Mouse (Mus musculus): ENCODE measurements at regions not wholly inside any gene's neighbourhood (a gene's known extent, or its start where the extent isn't known, plus 50 kb on each side); places are given as distances from the start of the nearest gene placed in this dataset.

GRCm38 (mm10) chr9:61682316-61682715 lies 232.0 kb downstream of the Rplp1 start:
- ATAC-seq (ENCODE audit: insufficient read depth, low read depth) = no peak
- 57% methylated on average over 4 of the region's 4 CpGs for WGBS

GRCm38 (mm10) chr9:61681406-61681805 lies 232.9 kb downstream of the Rplp1 start:
- ATAC-seq (ENCODE audit: insufficient read depth, low read depth) = no peak
- DNase-seq (ENCODE audit: low spot score) = no peak
- Histone ChIP-seq H3K36me3 (replicated peaks; ENCODE audit: control insufficient read depth, insufficient read depth, low read length) (no peaks in the 10 kb centered on the region), H3K4me3 (ENCODE audit: low read depth, low read length) (no peak overlapping the region), H3K9me3 (replicated peaks; ENCODE audit: control insufficient read depth, low read length) (no peaks in the 10 kb centered on the region), H3K27me3 (ENCODE audit: control insufficient read depth, insufficient read depth, low read length) (peaks cover 24% of the 10 kb centered on the region; the same call in 1 of the 2 replicates), H3K4me2 (ENCODE audit: low read depth, low read length) (no peak overlapping the region), H3K4me1 (ENCODE audit: control insufficient read depth, insufficient read depth) (no peaks in the 10 kb centered on the region), H3K9ac (replicated peaks; ENCODE audit: low read depth, low read length) (no peak overlapping the region), H3K27ac (ENCODE audit: low read depth) (no peak overlapping the region)
- TF ChIP-seq EP300 (IDR thresholded peaks at IDR 0.05; ENCODE audit: low read depth) = no peak
- no peak for TF ChIP-seq CTCF (IDR thresholded peaks at IDR 0.05; ENCODE audit: low read depth)
- 57% methylated on average over 5 of the region's 5 CpGs for WGBS

More at GRCm38 (mm10) chr9:61682316-61682715, 232.0 kb downstream of the Rplp1 start:
- H3K9ac ChIP-seq (replicated peaks; ENCODE audit: low read depth, low read length) = no peak overlapping the region
- H3K27me3 ChIP-seq (ENCODE audit: control insufficient read depth, insufficient read depth, low read length) = peaks cover 24% of the 10 kb centered on the region; the same call in 1 of the 2 replicates
- no peaks in the 10 kb centered on the region for H3K4me1 ChIP-seq (ENCODE audit: control insufficient read depth, insufficient read depth)
- TF ChIP-seq CTCF (IDR thresholded peaks at IDR 0.05; ENCODE audit: low read depth) (no peak), EP300 (IDR thresholded peaks at IDR 0.05; ENCODE audit: low read depth) (no peak)
- no peak overlapping the region for H3K4me3 ChIP-seq (ENCODE audit: low read depth, low read length)
- H3K9me3 ChIP-seq (replicated peaks; ENCODE audit: control insufficient read depth, low read length) = no peaks in the 10 kb centered on the region
- no peak overlapping the region for H3K4me2 ChIP-seq (ENCODE audit: low read depth, low read length)
- H3K27ac ChIP-seq (ENCODE audit: low read depth) = no peak overlapping the region
- no peaks in the 10 kb centered on the region for H3K36me3 ChIP-seq (replicated peaks; ENCODE audit: control insufficient read depth, insufficient read depth, low read length)
- no peak for DNase-seq (ENCODE audit: low spot score)

- WGBS = 41% methylated on average over 6 of the region's 6 CpGs
- no peak for DNase-seq (ENCODE audit: low spot score)
- Histone ChIP-seq H3K27me3 (ENCODE audit: control insufficient read depth, insufficient read depth, low read length) (peaks cover 23% of the 10 kb centered on the region), H3K4me2 (ENCODE audit: low read depth, low read length) (no peak overlapping the region), H3K27ac (ENCODE audit: low read depth) (no peak overlapping the region), H3K36me3 (replicated peaks; ENCODE audit: control insufficient read depth, insufficient read depth, low read length) (no peaks in the 10 kb centered on the region), H3K9me3 (replicated peaks; ENCODE audit: control insufficient read depth, low read length) (no peaks in the 10 kb centered on the region), H3K4me1 (ENCODE audit: control insufficient read depth, insufficient read depth) (no peaks in the 10 kb centered on the region), H3K9ac (replicated peaks; ENCODE audit: low read depth, low read length) (no peak overlapping the region), H3K4me3 (ENCODE audit: low read depth, low read length) (no peak overlapping the region)
- ATAC-seq (ENCODE audit: insufficient read depth, low read depth) = no peak
- TF ChIP-seq CTCF (IDR thresholded peaks at IDR 0.05; ENCODE audit: low read depth) (no peak), EP300 (IDR thresholded peaks at IDR 0.05; ENCODE audit: low read depth) (no peak)
Observed at GRCm38 (mm10) chr9:61680911-61681311, 233.4 kb downstream of the Rplp1 start.

GRCm38 (mm10) chr9:61679686-61680085 lies 234.7 kb downstream of the Rplp1 start:
- no peak overlapping the region for H3K4me3 ChIP-seq (ENCODE audit: low read depth, low read length)
- 78% methylated on average over 6 of the region's 6 CpGs for WGBS
- H3K27ac ChIP-seq (ENCODE audit: low read depth) = no peak overlapping the region
- H3K27me3 ChIP-seq (ENCODE audit: control insufficient read depth, insufficient read depth, low read length) = peaks cover 25% of the 10 kb centered on the region
- no peak overlapping the region for H3K4me2 ChIP-seq (ENCODE audit: low read depth, low read length)
- no peaks in the 10 kb centered on the region for H3K4me1 ChIP-seq (ENCODE audit: control insufficient read depth, insufficient read depth)
- TF ChIP-seq CTCF (IDR thresholded peaks at IDR 0.05; ENCODE audit: low read depth) (no peak), EP300 (IDR thresholded peaks at IDR 0.05; ENCODE audit: low read depth) (no peak)
- H3K9ac ChIP-seq (replicated peaks; ENCODE audit: low read depth, low read length) = no peak overlapping the region
- no peaks in the 10 kb centered on the region for H3K9me3 ChIP-seq (replicated peaks; ENCODE audit: control insufficient read depth, low read length)
- DNase-seq (ENCODE audit: low spot score) (no peak), ATAC-seq (ENCODE audit: insufficient read depth, low read depth) (no peak)
- H3K36me3 ChIP-seq (replicated peaks; ENCODE audit: control insufficient read depth, insufficient read depth, low read length) = no peaks in the 10 kb centered on the region

DNA sequence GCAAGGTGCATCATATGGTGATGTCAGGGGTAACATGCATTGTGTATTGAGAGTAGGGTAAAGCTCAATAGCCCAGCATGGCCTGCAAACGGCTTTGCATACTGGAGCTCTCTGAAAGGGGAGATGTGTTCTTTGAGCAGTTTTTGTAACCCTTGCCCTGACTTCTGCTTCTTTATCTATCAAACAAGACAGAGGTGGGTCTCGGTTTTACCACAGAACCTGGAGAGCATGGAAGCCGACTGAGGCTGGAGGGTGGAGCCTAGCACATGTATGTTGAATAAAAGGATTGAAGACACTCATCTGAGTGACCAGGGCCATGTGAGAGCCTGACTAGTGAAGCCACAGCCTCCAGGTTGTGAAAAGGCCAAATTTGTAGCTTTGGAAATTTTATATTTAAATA lies 236.7 kb downstream of the Rplp1 start:
- H3K9ac ChIP-seq (replicated peaks; ENCODE audit: low read depth, low read length) = no peak overlapping the region
- H3K9me3 ChIP-seq (replicated peaks; ENCODE audit: control insufficient read depth, low read length) = no peaks in the 10 kb centered on the region
- no peak for DNase-seq (ENCODE audit: low spot score)
- no peak overlapping the region for H3K4me3 ChIP-seq (ENCODE audit: low read depth, low read length)
- WGBS = 66% methylated on average over 3 of the region's 3 CpGs
- H3K4me1 ChIP-seq (ENCODE audit: control insufficient read depth, insufficient read depth) = no peaks in the 10 kb centered on the region
- no peak overlapping the region for H3K27ac ChIP-seq (ENCODE audit: low read depth)
- H3K36me3 ChIP-seq (replicated peaks; ENCODE audit: control insufficient read depth, insufficient read depth, low read length) = no peaks in the 10 kb centered on the region
- H3K4me2 ChIP-seq (ENCODE audit: low read depth, low read length) = no peak overlapping the region
- no peak for ATAC-seq (ENCODE audit: insufficient read depth, low read depth)
- peaks cover 15% of the 10 kb centered on the region for H3K27me3 ChIP-seq (ENCODE audit: control insufficient read depth, insufficient read depth, low read length)
- TF ChIP-seq EP300 (IDR thresholded peaks at IDR 0.05; ENCODE audit: low read depth) = no peak
- no peak for TF ChIP-seq CTCF (IDR thresholded peaks at IDR 0.05; ENCODE audit: low read depth)

DNA sequence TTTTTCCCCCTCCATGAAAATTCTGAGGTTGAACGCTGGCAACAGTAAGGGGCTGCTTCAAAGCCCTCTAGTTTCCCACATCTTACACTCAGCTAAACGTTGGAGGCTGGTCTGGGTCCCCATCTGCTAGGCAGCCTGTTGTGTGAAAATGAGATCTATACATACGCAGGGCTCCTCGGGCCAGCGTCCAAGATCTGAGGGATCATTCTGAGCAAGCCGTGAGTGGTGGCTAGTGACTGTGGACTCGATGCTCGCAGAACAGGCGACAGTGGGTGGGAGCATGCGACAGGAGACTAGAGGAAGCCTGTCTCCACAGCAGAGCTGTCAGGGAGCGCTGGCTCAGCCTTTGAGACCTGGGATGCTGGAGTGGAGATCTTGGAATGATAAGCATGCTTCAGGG lies 237.3 kb downstream of the Rplp1 start:
- DNase-seq (ENCODE audit: low spot score) (no peak), ATAC-seq (ENCODE audit: insufficient read depth, low read depth) (no peak)
- Histone ChIP-seq H3K36me3 (replicated peaks; ENCODE audit: control insufficient read depth, insufficient read depth, low read length) (no peaks in the 10 kb centered on the region), H3K4me3 (ENCODE audit: low read depth, low read length) (no peak overlapping the region), H3K9me3 (replicated peaks; ENCODE audit: control insufficient read depth, low read length) (no peaks in the 10 kb centered on the region), H3K27me3 (ENCODE audit: control insufficient read depth, insufficient read depth, low read length) (peaks cover 15% of the 10 kb centered on the region), H3K4me1 (ENCODE audit: control insufficient read depth, insufficient read depth) (no peaks in the 10 kb centered on the region), H3K4me2 (ENCODE audit: low read depth, low read length) (no peak overlapping the region), H3K9ac (replicated peaks; ENCODE audit: low read depth, low read length) (no peak overlapping the region), H3K27ac (ENCODE audit: low read depth) (no peak overlapping the region)
- WGBS = 73% methylated on average over 11 of the region's 11 CpGs
- TF ChIP-seq CTCF (IDR thresholded peaks at IDR 0.05; ENCODE audit: low read depth) (no peak), EP300 (IDR thresholded peaks at IDR 0.05; ENCODE audit: low read depth) (no peak)
